Mouse (Mus musculus): Measurements from ENCODE around the gene Slc45a1. TPM values are rescaled to one million over a fixed set of nuclear protein-coding genes. Genes with fewer than 3 reads are reported as not detected.
A peak's percentile ranks its signal among the peaks of the same experiment; 100 is the strongest.

Gene Slc45a1
- polyA plus RNA-seq, 1 experiment: 0.16 TPM

GRCm38 (mm10) chr4:150685043-150685777, 33.2 kb upstream of the Slc45a1 start:
- Histone ChIP-seq H3K4me1 (ENCODE audit: control insufficient read depth, insufficient read depth, low read length) (no peaks in the 10 kb centered on the region), H3K4me3 (ENCODE audit: insufficient read depth, low read length) (no peak overlapping the region), H3K27ac (ENCODE audit: insufficient read depth, low read length) (no peak overlapping the region)
- TF ChIP-seq POLR2A (IDR thresholded peaks at IDR 0.05; ENCODE audit: low read depth, low read length) (no peak), CTCF (IDR thresholded peaks at IDR 0.05; ENCODE audit: borderline replicate concordance, insufficient read depth, low read length) (no peak)

- TF ChIP-seq CTCF (IDR thresholded peaks at IDR 0.05; ENCODE audit: borderline replicate concordance, insufficient read depth, low read length): no peak
- no peak for TF ChIP-seq POLR2A (IDR thresholded peaks at IDR 0.05; ENCODE audit: low read depth, low read length)
- Histone ChIP-seq H3K27ac (ENCODE audit: insufficient read depth, low read length) (no peak overlapping the region), H3K4me1 (ENCODE audit: control insufficient read depth, insufficient read depth, low read length) (no peaks in the 10 kb centered on the region), H3K4me3 (ENCODE audit: insufficient read depth, low read length) (no peak overlapping the region)
Measured at GRCm38 (mm10) chr4:150680373-150680772, 28.4 kb upstream of the Slc45a1 start.

- no peak for TF ChIP-seq POLR2A (IDR thresholded peaks at IDR 0.05; ENCODE audit: low read depth, low read length)
- no peak for TF ChIP-seq CTCF (IDR thresholded peaks at IDR 0.05; ENCODE audit: borderline replicate concordance, insufficient read depth, low read length)
- Histone ChIP-seq H3K27ac (ENCODE audit: insufficient read depth, low read length) (no peak overlapping the region), H3K4me1 (ENCODE audit: control insufficient read depth, insufficient read depth, low read length) (no peaks in the 10 kb centered on the region), H3K4me3 (ENCODE audit: insufficient read depth, low read length) (no peak overlapping the region)
Measured at GRCm38 (mm10) chr4:150678789-150679188, 26.8 kb upstream of the Slc45a1 start.

- Histone ChIP-seq H3K27ac (ENCODE audit: insufficient read depth, low read length) (no peak overlapping the region), H3K4me3 (ENCODE audit: insufficient read depth, low read length) (no peak overlapping the region), H3K4me1 (ENCODE audit: control insufficient read depth, insufficient read depth, low read length) (no peaks in the 10 kb centered on the region)
- TF ChIP-seq CTCF (IDR thresholded peaks at IDR 0.05; ENCODE audit: borderline replicate concordance, insufficient read depth, low read length) (no peak), POLR2A (IDR thresholded peaks at IDR 0.05; ENCODE audit: low read depth, low read length) (no peak)
Measured at GRCm38 (mm10) chr4:150677846-150678224, 25.9 kb upstream of the Slc45a1 start.

GRCm38 (mm10) chr4:150677126-150677845, 25.3 kb upstream of the Slc45a1 start:
- Histone ChIP-seq H3K4me1 (ENCODE audit: control insufficient read depth, insufficient read depth, low read length) (no peaks in the 10 kb centered on the region), H3K4me3 (ENCODE audit: insufficient read depth, low read length) (no peak overlapping the region), H3K27ac (ENCODE audit: insufficient read depth, low read length) (no peak overlapping the region)
- TF ChIP-seq CTCF (IDR thresholded peaks at IDR 0.05; ENCODE audit: borderline replicate concordance, insufficient read depth, low read length) (no peak), POLR2A (IDR thresholded peaks at IDR 0.05; ENCODE audit: low read depth, low read length) (no peak)

- H3K27ac ChIP-seq (ENCODE audit: insufficient read depth, low read length): no peak overlapping the region
- TF ChIP-seq POLR2A (IDR thresholded peaks at IDR 0.05; ENCODE audit: low read depth, low read length) (no peak), CTCF (IDR thresholded peaks at IDR 0.05; ENCODE audit: borderline replicate concordance, insufficient read depth, low read length) (no peak)
- H3K4me1 ChIP-seq (ENCODE audit: control insufficient read depth, insufficient read depth, low read length): no peaks in the 10 kb centered on the region
Measured at GRCm38 (mm10) chr4:150676029-150676428, 24.1 kb upstream of the Slc45a1 start.

GRCm38 (mm10) chr4:150675274-150675673, 23.3 kb upstream of the Slc45a1 start:
- no peaks in the 10 kb centered on the region for H3K4me1 ChIP-seq (ENCODE audit: control insufficient read depth, insufficient read depth, low read length)
- H3K27ac ChIP-seq (ENCODE audit: insufficient read depth, low read length): no peak overlapping the region
- no peak overlapping the region for H3K4me3 ChIP-seq (ENCODE audit: insufficient read depth, low read length)
- no peak for TF ChIP-seq CTCF (IDR thresholded peaks at IDR 0.05; ENCODE audit: borderline replicate concordance, insufficient read depth, low read length)
- TF ChIP-seq POLR2A (IDR thresholded peaks at IDR 0.05; ENCODE audit: low read depth, low read length): no peak

More at GRCm38 (mm10) chr4:150676029-150676428, 24.1 kb upstream of the Slc45a1 start:
- no peak overlapping the region for H3K4me3 ChIP-seq (ENCODE audit: insufficient read depth, low read length)

- TF ChIP-seq CTCF (IDR thresholded peaks at IDR 0.05; ENCODE audit: borderline replicate concordance, insufficient read depth, low read length) (no peak), POLR2A (IDR thresholded peaks at IDR 0.05; ENCODE audit: low read depth, low read length) (no peak)
- no peak overlapping the region for H3K4me3 ChIP-seq (ENCODE audit: insufficient read depth, low read length)
- H3K27ac ChIP-seq (ENCODE audit: insufficient read depth, low read length): no peak overlapping the region
- no peaks in the 10 kb centered on the region for H3K4me1 ChIP-seq (ENCODE audit: control insufficient read depth, insufficient read depth, low read length)
Measured at GRCm38 (mm10) chr4:150665806-150666205, 13.8 kb upstream of the Slc45a1 start.

GRCm38 (mm10) chr4:150664726-150665125, 12.8 kb upstream of the Slc45a1 start:
- H3K4me3 ChIP-seq (ENCODE audit: insufficient read depth, low read length): no peak overlapping the region
- no peak overlapping the region for H3K27ac ChIP-seq (ENCODE audit: insufficient read depth, low read length)
- no peak for TF ChIP-seq POLR2A (IDR thresholded peaks at IDR 0.05; ENCODE audit: low read depth, low read length)
- TF ChIP-seq CTCF (IDR thresholded peaks at IDR 0.05; ENCODE audit: borderline replicate concordance, insufficient read depth, low read length): 0 out of 2 replicates have a peak, but pooled peaks have one; percentile 38
- no peaks in the 10 kb centered on the region for H3K4me1 ChIP-seq (ENCODE audit: control insufficient read depth, insufficient read depth, low read length)

GRCm38 (mm10) chr4:150663192-150663591, 11.2 kb upstream of the Slc45a1 start:
- TF ChIP-seq CTCF (IDR thresholded peaks at IDR 0.05; ENCODE audit: borderline replicate concordance, insufficient read depth, low read length) (peak; percentile 28; the same call in 1 of the 2 replicates), POLR2A (IDR thresholded peaks at IDR 0.05; ENCODE audit: low read depth, low read length) (no peak)

More at GRCm38 (mm10) chr4:150663192-150663591, 11.2 kb upstream of the Slc45a1 start:
- Histone ChIP-seq H3K27ac (ENCODE audit: insufficient read depth, low read length) (no peak overlapping the region), H3K4me1 (ENCODE audit: control insufficient read depth, insufficient read depth, low read length) (no peaks in the 10 kb centered on the region), H3K4me3 (ENCODE audit: insufficient read depth, low read length) (no peak overlapping the region)
